Mouse (Mus musculus): ENCODE measurements around the gene Dclk1.

Gene Dclk1

DNA sequence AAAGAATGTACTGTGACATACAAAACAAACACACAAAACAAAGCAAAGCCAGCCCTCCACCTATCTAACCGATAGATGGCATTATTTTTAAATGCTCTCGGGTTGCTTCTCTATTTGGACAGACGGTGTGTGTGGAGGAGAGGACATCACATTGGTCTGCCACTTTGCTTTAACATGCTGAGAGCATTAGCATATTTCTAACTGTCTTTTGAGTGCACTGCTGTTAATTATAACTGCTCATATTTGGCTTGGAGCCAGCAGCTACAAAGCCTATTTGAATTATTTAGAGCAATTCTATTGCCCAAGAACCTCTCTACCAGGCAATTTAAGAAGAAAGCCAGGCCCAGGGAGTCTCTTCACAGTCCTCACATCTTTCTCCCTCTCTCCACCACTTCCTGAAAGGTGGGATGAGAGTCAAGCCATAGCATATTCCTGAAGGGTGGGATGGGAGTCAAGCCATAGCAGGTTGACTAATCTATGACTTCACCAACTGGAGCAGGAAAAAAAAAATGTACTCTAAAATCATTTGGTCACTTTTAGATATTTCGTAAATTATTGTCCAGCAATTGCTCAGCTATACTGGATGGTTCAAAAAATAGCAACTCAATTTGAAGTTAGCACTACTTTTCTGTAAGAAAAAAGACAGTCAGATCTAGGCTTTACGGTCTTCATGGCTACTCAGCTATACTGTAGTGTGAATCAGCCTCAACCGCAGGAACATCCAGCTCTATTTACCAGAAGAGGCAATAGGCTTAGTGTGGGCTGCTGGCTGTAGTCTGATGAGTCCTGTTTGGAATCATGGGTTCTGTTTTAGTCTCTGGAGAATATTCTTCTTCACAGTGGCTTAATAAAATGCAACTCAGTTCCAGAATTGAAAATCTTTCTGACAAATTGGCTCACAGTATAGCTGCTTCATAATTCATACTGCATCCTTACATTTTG, 155.9 kb downstream of the Dclk1 start:
- DNase-seq (ENCODE audit: low read depth, low spot score): peak; percentile 28

DNA sequence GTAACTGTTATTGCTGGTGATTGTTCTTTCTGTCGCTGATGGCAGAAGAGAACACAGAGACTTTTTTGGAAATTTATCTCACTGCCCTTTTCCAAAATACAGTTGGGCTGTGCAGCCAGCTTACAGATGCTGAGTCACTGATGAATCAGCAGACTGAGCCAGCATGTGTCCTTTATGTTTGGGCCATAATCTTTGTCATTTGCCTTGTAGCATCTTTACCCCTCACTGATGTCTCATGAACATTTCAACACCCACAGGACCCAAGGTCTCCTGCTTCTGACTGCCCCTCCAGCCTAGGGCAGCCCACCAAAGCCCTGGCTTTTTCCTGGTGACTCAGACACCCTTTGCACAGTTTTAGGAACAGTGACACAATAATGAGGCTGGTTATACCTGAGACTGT, 159.1 kb downstream of the Dclk1 start:
- no peak for DNase-seq (ENCODE audit: low read depth, low spot score)

DNA sequence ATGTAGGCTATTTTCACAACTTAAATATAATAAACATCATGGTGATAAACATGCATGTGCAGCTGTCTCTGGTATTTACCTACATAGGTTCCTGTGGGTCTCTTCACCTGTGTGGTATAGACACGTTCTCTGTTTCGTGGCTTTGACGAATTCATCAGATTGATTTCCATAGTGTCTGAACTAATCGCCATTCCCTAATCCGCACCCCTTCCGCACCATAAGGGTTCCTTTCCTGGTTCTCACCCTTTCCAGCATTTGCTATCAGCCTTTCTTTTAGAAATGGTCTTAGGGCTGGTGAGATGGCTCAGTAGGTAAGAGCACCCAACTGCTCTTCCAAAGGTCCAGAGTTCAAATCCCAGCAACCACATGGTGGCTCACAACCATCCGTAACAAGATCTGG, 162.6 kb downstream of the Dclk1 start:
- DNase-seq (ENCODE audit: low read depth, low spot score): no peak

DNA sequence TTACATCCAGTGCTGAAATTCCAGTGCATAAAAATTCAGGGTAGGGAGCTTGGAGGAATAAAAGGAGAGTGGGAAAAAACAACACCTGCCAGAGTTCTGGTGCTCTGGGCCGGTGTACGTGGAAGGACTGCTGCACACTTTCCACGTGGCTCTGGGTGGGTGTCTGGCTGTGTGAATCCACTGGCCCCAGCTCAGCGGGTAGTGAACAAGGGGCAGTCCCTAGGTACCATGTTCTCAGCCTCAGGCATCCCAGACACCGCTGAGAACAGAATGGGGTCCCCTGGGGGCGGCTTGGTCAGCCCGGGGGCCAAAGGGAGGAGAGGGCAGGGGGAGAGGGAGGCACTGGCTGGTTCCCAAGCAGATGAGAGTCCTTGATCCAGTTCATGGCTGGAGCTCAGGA, 164.5 kb downstream of the Dclk1 start:
- no peak for DNase-seq (ENCODE audit: low read depth, low spot score)

DNA sequence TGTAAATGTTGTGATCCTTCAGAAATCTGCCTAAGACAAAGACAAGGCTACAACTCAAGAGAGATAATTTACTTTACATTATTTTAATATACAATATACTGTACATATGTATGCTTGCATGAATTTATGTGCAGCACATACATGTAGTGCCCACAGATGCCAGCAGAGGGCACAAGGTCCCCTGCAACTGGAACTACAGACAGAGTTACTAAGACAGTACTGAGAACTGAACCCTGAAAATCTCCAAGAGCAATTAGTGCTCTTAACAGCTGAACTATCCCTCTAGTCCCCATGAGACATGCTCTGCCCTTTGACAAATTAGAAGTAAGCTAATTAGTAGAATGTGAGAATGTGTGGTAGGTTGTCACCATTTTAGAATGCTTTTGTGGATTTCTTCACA, 169.4 kb downstream of the Dclk1 start:
- DNase-seq (ENCODE audit: low read depth, low spot score): no peak

DNA sequence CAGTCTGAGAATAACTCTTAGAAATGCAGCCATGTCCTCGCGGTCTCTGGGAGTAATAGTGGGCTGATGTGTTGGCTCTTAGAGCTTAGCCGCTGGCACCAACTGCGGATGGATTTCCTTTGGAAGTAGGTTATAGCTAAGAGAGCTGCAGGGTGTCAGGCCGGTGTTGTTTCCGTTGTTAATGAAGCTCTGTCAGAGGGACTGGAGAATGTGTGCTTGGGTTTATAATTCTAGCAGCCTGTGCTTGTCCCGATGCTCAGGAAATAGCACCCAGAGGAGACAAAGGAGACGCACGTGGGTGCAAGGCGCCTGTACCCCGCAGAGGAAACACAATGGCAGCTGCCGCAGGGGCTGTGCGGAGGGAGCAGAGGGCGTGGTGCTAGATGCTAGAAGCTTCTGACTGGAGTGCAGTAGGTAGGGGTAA, 173.4 kb downstream of the Dclk1 start:
- DNase-seq (ENCODE audit: low read depth, low spot score): peak; percentile 49

DNA sequence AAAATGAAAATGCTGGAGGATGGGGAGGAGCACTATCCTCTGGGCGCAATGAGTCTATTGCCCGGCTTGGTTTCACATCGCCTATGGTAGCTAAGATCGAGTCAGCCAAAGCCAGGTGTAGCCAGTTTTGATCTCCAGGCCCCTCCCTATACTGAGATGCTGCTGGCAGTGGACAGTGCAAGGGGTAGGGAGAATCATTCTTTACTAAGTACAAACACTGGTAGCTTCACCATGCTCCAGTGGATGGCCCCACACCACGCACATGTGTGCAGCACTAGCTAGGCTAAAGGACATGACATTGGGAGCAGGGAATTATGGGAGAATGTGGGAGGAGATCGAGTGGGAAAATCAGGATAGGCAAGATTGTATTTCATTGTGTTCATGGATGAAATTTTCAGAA, 176.7 kb downstream of the Dclk1 start:
- DNase-seq (ENCODE audit: low read depth, low spot score): no peak

DNA sequence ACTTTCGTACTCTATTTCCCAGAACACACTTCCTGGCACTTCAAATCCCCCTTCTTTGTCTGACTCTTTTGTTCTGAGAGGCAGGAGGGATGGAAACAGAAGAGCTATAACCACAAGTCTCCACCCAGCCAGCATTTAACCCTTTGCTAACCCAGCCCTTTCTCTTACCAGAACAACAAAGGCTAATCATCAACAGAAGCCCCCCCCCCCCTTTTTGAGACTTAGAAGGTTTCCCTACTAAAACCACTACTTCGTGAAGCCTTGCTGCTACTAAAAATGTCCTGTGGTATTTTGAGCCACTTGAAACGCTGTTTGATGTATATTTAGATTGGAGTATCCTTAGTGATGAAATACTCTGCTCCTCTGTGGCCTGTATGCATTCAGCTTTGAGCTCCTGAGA, 177.2 kb downstream of the Dclk1 start:
- no peak for DNase-seq (ENCODE audit: low read depth, low spot score)

DNA sequence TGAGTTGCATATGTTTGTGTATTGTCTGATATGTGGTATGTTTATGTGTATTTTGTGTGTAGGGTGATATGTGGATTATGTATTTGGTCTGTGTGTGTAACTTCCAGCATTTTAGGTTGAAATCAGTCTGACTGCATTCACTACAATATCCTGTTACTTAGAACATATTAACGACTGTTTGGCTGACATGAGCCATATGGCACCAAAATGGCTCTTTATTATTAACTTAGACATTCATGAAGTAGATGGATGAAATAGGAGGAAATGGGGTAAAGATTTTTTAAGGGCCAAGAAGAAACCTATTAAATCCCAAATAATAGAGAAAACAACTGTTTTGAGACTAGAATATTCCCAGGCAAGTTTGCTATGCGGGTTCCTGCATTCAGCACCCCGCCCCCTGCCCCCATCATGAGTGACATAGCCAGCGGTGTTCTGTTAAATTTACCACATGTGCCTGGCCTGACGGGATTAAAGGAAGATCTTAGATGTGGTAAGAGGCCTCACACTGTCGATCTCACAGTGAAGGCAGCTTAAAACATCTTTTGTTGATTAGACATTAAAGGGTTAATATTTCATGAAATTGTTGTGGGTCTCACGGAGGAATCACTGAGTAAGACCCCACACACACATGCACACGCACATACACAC, 178.4 kb downstream of the Dclk1 start:
- DNase-seq (ENCODE audit: low read depth, low spot score): no peak

DNA sequence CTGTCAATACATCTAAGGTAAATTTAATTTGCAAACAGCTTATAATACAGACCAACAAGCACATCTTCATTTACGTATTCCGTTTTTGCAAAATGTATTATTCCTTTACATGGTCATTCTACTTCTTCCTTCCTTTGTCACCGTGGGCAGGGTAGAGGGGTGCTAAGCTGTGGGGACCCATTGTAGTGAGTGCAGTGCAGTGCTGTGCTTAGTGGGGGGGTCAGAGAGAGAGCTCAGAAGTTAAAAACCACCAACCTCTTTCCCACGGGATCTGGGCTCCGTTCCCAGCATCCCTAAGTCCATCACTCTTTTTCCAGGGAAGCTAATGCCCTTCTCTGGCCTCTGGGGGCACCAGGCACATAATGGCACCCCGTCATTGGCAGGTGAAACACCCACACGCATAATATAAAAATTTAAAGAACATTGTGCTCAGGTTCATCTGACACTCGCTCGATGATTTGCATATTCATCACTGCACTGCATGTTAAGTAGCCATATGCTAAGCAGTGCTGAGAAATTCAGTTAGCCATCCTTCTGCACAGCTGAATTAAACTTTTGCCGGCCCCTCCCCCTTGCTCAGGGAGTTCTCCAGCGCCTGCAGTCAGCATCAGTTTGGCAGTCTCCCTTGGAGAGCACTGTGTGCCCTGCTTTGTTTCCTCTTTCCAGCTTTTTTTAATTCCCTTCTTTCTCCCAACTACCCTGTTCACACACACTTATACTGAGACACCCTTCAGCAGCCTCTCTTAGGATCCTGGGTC, 181.7 kb downstream of the Dclk1 start:
- peak; percentile 75 for DNase-seq (ENCODE audit: low read depth, low spot score)

DNA sequence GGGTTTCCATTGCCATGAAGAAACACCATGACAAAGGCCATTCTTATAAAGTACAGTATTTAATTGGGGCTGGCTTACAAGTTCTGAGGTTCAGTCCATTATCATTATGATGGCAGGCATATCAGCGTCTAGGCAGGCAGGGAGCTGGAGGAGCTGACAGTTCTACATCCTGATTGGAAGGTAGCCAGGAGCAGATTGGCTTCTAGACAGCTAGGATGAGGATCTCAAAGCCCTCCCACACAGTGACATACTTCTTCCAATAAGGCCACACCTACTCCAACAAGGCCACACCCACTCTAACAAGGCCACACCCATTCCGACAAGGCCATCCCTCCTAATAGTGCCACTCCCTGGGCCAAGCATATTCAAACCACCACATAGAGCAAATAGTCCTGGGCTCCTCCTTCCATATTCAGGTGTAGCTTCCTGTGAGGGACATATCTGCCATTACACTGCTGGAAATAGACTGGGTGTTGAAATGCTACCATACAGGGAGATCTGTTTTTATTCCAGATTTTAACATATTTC, 187.9 kb downstream of the Dclk1 start:
- no peak for DNase-seq (ENCODE audit: low read depth, low spot score)

DNA sequence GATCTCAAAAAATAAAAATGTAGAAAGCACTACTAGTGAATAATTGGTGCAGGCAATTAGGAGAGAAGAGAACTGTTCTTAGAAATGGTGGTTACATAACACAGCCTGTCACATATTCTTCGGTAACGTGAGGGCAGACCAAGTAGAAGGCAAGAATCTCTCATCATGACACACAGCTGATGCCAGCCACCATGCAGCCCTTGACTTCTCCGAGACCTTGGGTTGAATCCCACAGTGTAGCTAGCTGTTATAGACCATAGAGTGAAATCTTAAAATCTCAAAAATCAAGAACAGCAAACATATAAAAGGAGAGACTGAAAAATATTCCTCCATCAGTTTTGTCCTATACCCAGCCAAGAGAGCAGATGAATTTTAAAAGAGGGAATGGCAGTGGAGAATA, 189.1 kb downstream of the Dclk1 start:
- no peak for DNase-seq (ENCODE audit: low read depth, low spot score)

DNA sequence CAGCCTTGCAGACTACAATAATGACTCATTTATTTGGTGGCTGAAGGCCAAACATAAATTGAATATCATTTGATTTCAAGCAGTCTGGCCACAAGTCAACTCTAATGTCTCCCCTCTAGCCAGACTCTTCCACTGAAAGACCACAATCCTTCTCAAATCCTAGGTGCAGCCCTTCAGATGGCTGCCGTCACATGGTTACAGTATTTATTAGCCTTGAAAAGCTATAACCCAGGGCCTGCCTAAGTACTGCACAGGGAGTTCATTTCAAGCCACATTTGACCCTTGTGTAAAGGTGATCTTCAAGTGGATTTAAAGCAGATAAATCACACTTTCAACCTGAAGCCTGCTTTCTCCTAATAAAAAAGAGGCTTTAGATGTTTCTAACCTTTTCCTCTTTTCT, 192.1 kb downstream of the Dclk1 start:
- no peak for DNase-seq (ENCODE audit: low read depth, low spot score)

DNA sequence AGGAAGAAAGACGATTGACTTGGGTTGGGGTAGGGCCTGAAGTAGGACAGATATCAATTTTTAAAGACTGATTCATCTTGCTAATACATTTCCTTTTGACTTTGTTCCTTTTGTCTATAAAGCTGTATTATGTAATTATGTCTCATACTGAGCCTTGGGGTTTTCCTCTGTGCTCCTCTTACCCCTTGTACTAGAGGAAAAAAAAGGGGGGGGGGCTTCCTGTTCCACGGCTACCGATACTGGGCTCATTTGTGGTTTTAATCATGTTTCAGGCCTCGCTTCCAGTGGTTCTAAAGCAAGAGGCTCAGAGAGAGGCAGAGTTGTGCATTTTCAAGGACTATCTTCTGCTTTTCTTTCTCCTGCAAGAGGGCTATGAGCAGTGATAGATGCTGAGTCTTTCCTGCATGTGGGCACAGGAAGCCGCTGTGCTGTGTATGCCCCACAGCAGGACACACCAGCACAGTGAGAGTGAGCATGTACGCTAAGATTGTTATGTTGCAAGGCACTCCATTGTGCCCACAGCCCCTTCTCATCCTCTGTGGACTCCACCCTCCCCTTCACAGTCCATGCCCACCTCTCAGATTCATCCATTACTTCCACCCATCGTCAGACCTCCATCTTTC, 196.8 kb downstream of the Dclk1 start:
- DNase-seq (ENCODE audit: low read depth, low spot score): no peak

DNA sequence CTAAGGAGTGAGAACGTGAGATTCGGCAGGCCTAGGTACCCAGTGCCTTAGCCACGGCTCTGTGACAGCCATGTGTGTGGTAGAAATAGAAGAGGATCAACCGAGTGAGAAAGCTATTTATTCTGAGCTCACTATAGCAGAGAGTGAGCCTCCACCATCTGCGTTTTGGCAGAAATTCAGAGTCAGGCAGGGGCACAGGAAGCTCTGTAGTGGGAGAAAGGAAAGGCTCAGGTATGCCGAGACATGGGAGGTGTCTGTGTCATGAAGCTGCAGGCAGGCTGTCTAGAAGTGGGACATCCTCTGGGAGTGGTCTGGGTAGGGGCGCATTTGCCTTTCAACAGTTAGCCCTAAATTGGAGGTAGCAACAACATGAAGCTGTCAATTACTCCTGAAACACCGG, 198.2 kb downstream of the Dclk1 start:
- DNase-seq (ENCODE audit: low read depth, low spot score): no peak

DNA sequence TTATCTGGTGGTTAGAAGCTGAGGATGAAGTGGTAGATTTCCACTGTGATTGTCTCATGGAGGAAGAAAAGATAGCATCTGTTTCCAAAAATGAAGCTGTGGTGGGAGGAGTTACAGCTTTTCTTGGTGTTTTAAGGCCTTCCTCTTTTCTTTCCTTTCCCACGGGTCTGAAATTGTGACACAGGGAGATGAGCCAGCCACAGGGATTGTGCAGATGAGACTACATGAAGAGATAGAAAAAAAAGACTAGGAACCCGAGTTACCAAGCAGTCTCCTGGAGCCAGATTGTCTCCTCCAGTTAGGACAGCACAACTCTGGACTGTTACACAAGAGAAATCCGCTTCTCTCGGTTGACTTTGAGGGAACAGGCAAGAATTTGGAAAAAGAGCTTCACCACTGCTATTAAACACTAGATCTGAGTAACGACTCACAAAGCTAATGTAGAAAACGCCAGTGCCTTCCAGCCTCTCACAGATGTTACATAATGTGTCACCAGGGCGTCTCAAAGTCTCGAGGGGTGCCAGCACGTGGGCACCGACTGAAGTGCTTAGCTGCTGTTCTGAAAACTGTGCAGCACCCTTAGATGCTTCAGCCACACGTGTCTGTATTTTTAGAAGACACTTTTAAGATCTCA, 200.0 kb downstream of the Dclk1 start:
- DNase-seq (ENCODE audit: low read depth, low spot score): no peak

DNA sequence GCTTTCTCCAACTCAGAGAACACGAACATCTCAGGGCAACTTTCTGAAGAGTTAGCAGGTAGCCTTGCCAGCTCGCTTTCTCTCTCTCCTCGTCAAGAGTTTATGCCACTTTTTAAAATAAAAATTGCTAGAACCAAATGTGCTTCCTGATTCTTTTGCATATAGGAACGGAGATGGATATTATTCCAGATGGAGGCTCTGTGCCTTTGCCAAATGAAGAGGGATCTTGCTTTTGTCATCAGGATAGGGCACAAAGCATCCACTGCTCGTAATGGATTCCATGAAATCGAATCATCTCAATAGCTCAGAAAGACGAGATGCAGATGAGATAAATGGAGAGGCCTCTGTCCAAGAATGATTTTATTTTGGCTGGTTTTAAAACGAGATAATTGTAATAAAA, 201.1 kb downstream of the Dclk1 start:
- no peak for DNase-seq (ENCODE audit: low read depth, low spot score)

DNA sequence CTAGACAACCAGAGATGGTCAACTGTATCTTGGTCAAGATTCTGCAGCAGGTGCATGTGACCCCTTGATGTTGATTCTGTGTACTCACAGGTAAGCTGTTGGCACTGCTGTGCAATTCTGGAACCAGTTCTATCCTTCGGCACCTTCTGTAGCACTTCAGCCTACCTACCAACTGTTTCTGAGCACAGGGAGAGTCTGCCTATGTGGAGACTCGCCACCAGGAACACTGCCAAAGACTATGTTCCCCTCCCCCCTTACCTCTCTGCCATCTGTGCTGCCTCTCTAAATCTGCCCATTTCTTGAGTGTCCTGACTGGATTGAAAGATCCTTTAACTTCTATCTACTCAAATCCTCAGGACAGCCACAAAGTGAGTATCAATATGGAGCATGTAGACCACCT, 201.6 kb downstream of the Dclk1 start:
- no peak for DNase-seq (ENCODE audit: low read depth, low spot score)

DNA sequence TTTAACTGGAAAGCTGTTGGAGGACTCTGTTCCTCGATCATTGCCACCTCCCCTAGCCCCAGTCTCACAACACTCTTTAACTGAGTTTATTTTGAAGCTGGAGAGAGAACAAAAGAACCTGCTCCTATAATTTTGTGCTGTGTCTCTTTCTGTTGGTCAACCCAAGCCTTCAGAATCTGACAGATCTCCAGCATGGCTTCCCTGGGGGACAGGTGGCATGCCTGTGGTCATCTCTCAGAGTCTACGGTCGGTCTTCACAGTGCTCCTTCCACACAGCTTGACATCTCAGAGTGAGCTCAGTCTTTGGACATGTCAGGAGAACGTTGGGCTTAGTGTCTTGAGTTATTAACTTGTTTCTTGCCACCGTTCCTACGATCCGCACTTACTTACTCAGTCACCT, 204.5 kb downstream of the Dclk1 start:
- no peak for DNase-seq (ENCODE audit: low read depth, low spot score)

DNA sequence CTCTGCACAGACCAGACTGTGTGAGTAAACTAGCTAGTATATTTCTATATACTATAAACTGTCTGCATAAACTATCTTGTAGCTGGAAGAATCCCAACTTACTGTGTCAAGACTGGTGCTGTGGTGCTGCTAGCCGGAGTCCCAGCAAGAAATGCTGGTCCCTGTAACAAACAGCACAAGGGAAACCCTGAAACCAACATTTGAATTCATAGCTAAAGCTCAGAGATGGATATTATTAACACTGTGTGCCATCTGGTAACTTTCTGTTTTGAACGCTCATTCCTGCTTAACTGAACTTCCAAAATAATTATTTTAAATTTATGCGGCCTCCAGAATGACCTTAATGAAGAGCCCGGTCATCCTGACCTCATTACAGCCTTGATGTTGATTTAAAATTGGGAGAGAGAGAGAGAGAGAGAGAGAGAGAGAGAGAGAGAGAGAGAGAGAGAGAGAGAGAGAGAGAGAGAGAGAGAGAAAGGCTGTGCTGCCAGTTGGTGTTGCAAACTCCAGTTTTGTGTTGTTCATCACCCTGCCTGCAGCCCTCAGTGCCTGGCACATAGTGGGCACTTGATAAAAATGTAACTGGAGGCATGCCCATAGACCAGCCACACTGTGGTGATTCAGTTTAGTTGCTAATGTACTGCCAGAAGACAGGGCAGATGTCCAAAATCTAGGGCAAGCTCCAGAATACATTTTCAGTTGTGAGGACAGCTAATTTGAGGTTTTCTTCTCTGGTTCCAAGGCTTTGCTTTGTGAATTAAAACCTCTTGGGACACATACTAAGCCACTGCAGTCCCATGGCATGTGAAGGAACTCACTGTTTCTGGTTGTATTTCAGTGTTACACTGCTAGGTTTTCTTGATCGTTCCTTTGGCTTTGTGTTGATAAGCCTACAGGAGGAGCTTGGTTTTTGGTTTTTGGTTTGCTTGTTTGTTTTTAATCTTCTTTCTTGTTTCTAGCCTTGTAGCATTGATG, 205.6 kb downstream of the Dclk1 start:
- peak; percentile 70 for DNase-seq (ENCODE audit: low read depth, low spot score)
